Mouse (Mus musculus): ENCODE measurements around the gene Mrc1.

- no peak for TF ChIP-seq CTCF (IDR thresholded peaks at IDR 0.05; ENCODE audit: low read depth, low read length)
- TF ChIP-seq POLR2A (IDR thresholded peaks at IDR 0.05; ENCODE audit: insufficient read depth, low read length), result no peak
Measured at GRCm38 (mm10) chr2:14233983-14234382, 4.8 kb downstream of the Mrc1 start.
